Mouse (Mus musculus) thymus, postnatal 4 days (tissue): ENCODE measurements around the gene Pik3r3.
A peak's percentile ranks its signal among the peaks of the same experiment; 100 is the strongest.
"Not testable (repeated sequence)": the region's sequence is repeated elsewhere in the genome, so short reads cannot be mapped to it uniquely, and the experiment has no call there.

ENCODE experiments used
- DNase-seq: peaks from one replicate; pipeline ENCODE4 v3.0.0; 2021

Pik3r3 gene

GRCm38 (mm10) chr4:116221140-116221851, at the start of gene Pik3r3:
Gene Pik3r3, plus strand, starts transcription at chr4:116221618.
- peak; percentile 96 for DNase-seq

- no peak for DNase-seq
Observed at GRCm38 (mm10) chr4:116173072-116173471, 48.3 kb upstream of the Pik3r3 start, which contains the start of the genes 1700042G07Rik and Gm49337. Gene 1700042G07Rik, plus strand, starts transcription at chr4:116173372. Gene Gm49337, plus strand, starts transcription at chr4:116173384.

- DNase-seq: no peak
Observed at GRCm38 (mm10) chr4:116173752-116174151, 47.7 kb upstream of the Pik3r3 start.

GRCm38 (mm10) chr4:116174466-116175116, 46.8 kb upstream of the Pik3r3 start:
- no peak for DNase-seq

GRCm38 (mm10) chr4:116175136-116175535, 46.3 kb upstream of the Pik3r3 start:
- DNase-seq: no peak

GRCm38 (mm10) chr4:116175711-116176542, 45.5 kb upstream of the Pik3r3 start:
- no peak for DNase-seq

- peak; percentile 64 for DNase-seq
Observed at GRCm38 (mm10) chr4:116176543-116176988, 44.9 kb upstream of the Pik3r3 start.

GRCm38 (mm10) chr4:116177140-116177539, 44.3 kb upstream of the Pik3r3 start:
- no peak for DNase-seq

GRCm38 (mm10) chr4:116182079-116182478, 39.3 kb upstream of the Pik3r3 start:
- no peak for DNase-seq

- DNase-seq: no peak
Observed at GRCm38 (mm10) chr4:116182745-116183144, 38.7 kb upstream of the Pik3r3 start.

- no peak for DNase-seq
Observed at GRCm38 (mm10) chr4:116185083-116185482, 36.3 kb upstream of the Pik3r3 start.

GRCm38 (mm10) chr4:116192286-116192835, 29.1 kb upstream of the Pik3r3 start:
- peak; percentile 19 for DNase-seq

GRCm38 (mm10) chr4:116193583-116194383, 27.6 kb upstream of the Pik3r3 start:
- no peak for DNase-seq

- DNase-seq: peak; percentile 55
Observed at GRCm38 (mm10) chr4:116198422-116198821, 23.0 kb upstream of the Pik3r3 start.

GRCm38 (mm10) chr4:116204422-116204821, 17.0 kb upstream of the Pik3r3 start:
- no peak for DNase-seq

GRCm38 (mm10) chr4:116206531-116206930, 14.9 kb upstream of the Pik3r3 start:
- no peak for DNase-seq

GRCm38 (mm10) chr4:116208891-116209290, 12.5 kb upstream of the Pik3r3 start:
- DNase-seq: no peak

- DNase-seq: no peak
Observed at GRCm38 (mm10) chr4:116215895-116216605, 5.4 kb upstream of the Pik3r3 start.

GRCm38 (mm10) chr4:116217046-116217445, 4.4 kb upstream of the Pik3r3 start:
- DNase-seq: no peak

GRCm38 (mm10) chr4:116217661-116218060, 3.8 kb upstream of the Pik3r3 start:
- DNase-seq: not testable (repeated sequence)

GRCm38 (mm10) chr4:116219056-116219455, 2.4 kb upstream of the Pik3r3 start:
- DNase-seq: no peak
